Mouse (Mus musculus) hindbrain, postnatal 0 days (tissue): ENCODE measurements around the gene Hoxa2. TPM values are rescaled to one million over a fixed set of nuclear protein-coding genes. Genes with fewer than 3 reads are reported as not detected.

Experiments
- ATAC-seq: fragments of 200-750 bp; cut with Nextera tagmentation; 2 replicates; pipeline ENCODE4 v1.8.0; 2017; ENCODE audit warnings: mild to moderate bottlenecking, moderate TSS enrichment, moderate library complexity
- DNase-seq: peaks from one replicate; pipeline ENCODE4 v3.0.0-alpha.2; 2015; ENCODE audit warnings: low spot score
- H3K27ac ChIP-seq: fragments of 300-500 bp; sonication (generic); 2 replicates; pipeline ENCODE4 v1.5.1; 2014; ENCODE audit warnings: mild to moderate bottlenecking
- H3K27me3 ChIP-seq: fragments of 300-500 bp; sonication (generic); 2 replicates; pipeline ENCODE4 v1.6.1; 2014; ENCODE audit warnings: low read length, mixed read lengths; ENCODE audit not compliant: insufficient read depth
- H3K36me3 ChIP-seq: fragments of 300-500 bp; sonication (generic); 2 replicates; pipeline ENCODE4 v1.6.1; 2014; ENCODE audit warnings: low read length, mixed read lengths; ENCODE audit not compliant: insufficient read depth
- H3K4me1 ChIP-seq: fragments of 300-500 bp; sonication (generic); 2 replicates; pipeline ENCODE4 v1.6.1; 2014; ENCODE audit warnings: antibody characterized with exemption, low read length, mixed read lengths; ENCODE audit not compliant: insufficient read depth
- H3K4me2 ChIP-seq: fragments of 300-500 bp; sonication (generic); 2 replicates; pipeline ENCODE4 v1.6.1; 2014; ENCODE audit warnings: low read depth, mild to moderate bottlenecking, low read length, moderate library complexity, mixed read lengths
- H3K4me3 ChIP-seq: fragments of 300-500 bp; sonication (generic); 2 replicates; pipeline ENCODE4 v1.5.1; 2014; ENCODE audit warnings: low read length
- H3K9ac ChIP-seq: fragments of 300-500 bp; sonication (generic); replicated peaks from 2 replicates; pipeline ENCODE4 v1.6.1; 2014; ENCODE audit warnings: mild to moderate bottlenecking, low read length, moderate library complexity, mixed read lengths
- H3K9me3 ChIP-seq: fragments of 300-500 bp; sonication (generic); 2 replicates; pipeline ENCODE4 v1.6.1; 2016; ENCODE audit warnings: low read length, mixed read lengths
- CTCF ChIP-seq: IDR thresholded peaks from 2 replicates; pipeline ENCODE4 v1.5.1; 2016; ENCODE audit warnings: antibody characterized with exemption, control low read depth, low read depth
- WGBS: fragments of 180-500 bp; shearing (Covaris S2); extraction: QIAGEN DNeasy Blood & Tissue Kit; methylation state at CpG from one replicate; pipeline ENCODE4 v1.1.7; 2014; 5-methylcytosine and 5-hydroxymethylcytosine counted together
- polyA plus RNA-seq: library from polyadenylated mRNA; unstranded; fragments of >200 nt; fragmentation: Nextera tagmentation; extraction: Ambion mirVana; gene quantifications from 2 replicates; pipeline ENCODE4 v1.2.1, GENCODE M21; 2015
- total RNA-seq: library from RNA; depleted of rRNA; stranded (reverse); fragments of >200 nt; gene quantifications from 2 replicates; pipeline ENCODE4 v1.2.3, GENCODE M21; 2014

Hoxa2 gene
- total and polyA plus RNA-seq, 2 experiments from 2014 or later = 16.3 to 20.3 TPM

GRCm38 (mm10) chr6:52174968-52175751, 10.5 kb upstream of the Hoxa2 start:
- 1% methylated on average over 40 of the region's 41 CpGs for WGBS
- peak; percentile 49 for DNase-seq
- H3K9ac ChIP-seq = peak overlapping the region; percentile 60
- peak; percentile 8; the same call in 1 of the 2 replicates for ATAC-seq
- peaks cover 63% of the 10 kb centered on the region for H3K27me3 ChIP-seq
- peaks cover 6% of the 10 kb centered on the region; the same call in 1 of the 2 replicates for H3K4me1 ChIP-seq
- TF ChIP-seq CTCF = no peak
- H3K9me3 ChIP-seq = no peaks in the 10 kb centered on the region
- peak overlapping the region; percentile 41 for H3K4me3 ChIP-seq
- H3K4me2 ChIP-seq = peak overlapping the region; percentile 58
- H3K36me3 ChIP-seq = no peaks in the 10 kb centered on the region
- peak overlapping the region; percentile 92 for H3K27ac ChIP-seq

- no peak for TF ChIP-seq CTCF
- Histone ChIP-seq H3K4me3 (peak overlapping the region; percentile 41), H3K9ac (no peak overlapping the region), H3K27me3 (peaks cover 56% of the 10 kb centered on the region), H3K4me1 (peaks cover 10% of the 10 kb centered on the region; the same call in 1 of the 2 replicates), H3K4me2 (peak overlapping the region; percentile 58), H3K27ac (no peak overlapping the region), H3K9me3 (no peaks in the 10 kb centered on the region), H3K36me3 (no peaks in the 10 kb centered on the region)
- WGBS = 6% methylated on average over 4 of the region's 4 CpGs
- DNase-seq (no peak), ATAC-seq (no peak)
Observed at GRCm38 (mm10) chr6:52173648-52174047, 9.0 kb upstream of the Hoxa2 start.

- peaks cover 10% of the 10 kb centered on the region; the same call in 1 of the 2 replicates for H3K4me1 ChIP-seq
- H3K36me3 ChIP-seq = no peaks in the 10 kb centered on the region
- no peaks in the 10 kb centered on the region for H3K9me3 ChIP-seq
- DNase-seq = peak; percentile 94
- WGBS = under 1% methylated on average over 35 of the region's 35 CpGs
- H3K27ac ChIP-seq = peak overlapping the region; percentile 82
- H3K4me2 ChIP-seq = peak overlapping the region; percentile 58
- no peak for TF ChIP-seq CTCF
- peak overlapping the region; percentile 33; the same call in 1 of the 2 replicates for H3K9ac ChIP-seq
- peaks cover 58% of the 10 kb centered on the region for H3K27me3 ChIP-seq
- peak; percentile 93 for ATAC-seq
- H3K4me3 ChIP-seq = peak overlapping the region; percentile 41
Observed at GRCm38 (mm10) chr6:52172501-52172900, 7.9 kb upstream of the Hoxa2 start.

- Histone ChIP-seq H3K9ac (peak overlapping the region; percentile 33; the same call in 1 of the 2 replicates), H3K36me3 (no peaks in the 10 kb centered on the region), H3K4me2 (peak overlapping the region; percentile 58), H3K27ac (peak overlapping the region; percentile 82), H3K9me3 (no peaks in the 10 kb centered on the region), H3K27me3 (peaks cover 63% of the 10 kb centered on the region), H3K4me3 (peak overlapping the region; percentile 41), H3K4me1 (peaks cover 10% of the 10 kb centered on the region; the same call in 1 of the 2 replicates)
- TF ChIP-seq CTCF = no peak
- WGBS = 6% methylated on average over 7 of the region's 7 CpGs
- DNase-seq (no peak), ATAC-seq (no peak)
Observed at GRCm38 (mm10) chr6:52171938-52172337, 7.3 kb upstream of the Hoxa2 start.

GRCm38 (mm10) chr6:52171331-52171730, 6.7 kb upstream of the Hoxa2 start:
- DNase-seq = peak; percentile 36
- peaks cover 10% of the 10 kb centered on the region; the same call in 1 of the 2 replicates for H3K4me1 ChIP-seq
- peak overlapping the region; percentile 82 for H3K27ac ChIP-seq
- H3K9ac ChIP-seq = 0 out of 2 replicates have a peak overlapping the region, but pooled peaks have one; percentile 40
- H3K36me3 ChIP-seq = no peaks in the 10 kb centered on the region
- no peak overlapping the region for H3K4me3 ChIP-seq
- H3K4me2 ChIP-seq = 0 out of 2 replicates have a peak overlapping the region, but pooled peaks have one; percentile 93
- ATAC-seq = no peak
- 5% methylated on average over 4 of the region's 4 CpGs for WGBS
- TF ChIP-seq CTCF = no peak
- peaks cover 59% of the 10 kb centered on the region for H3K27me3 ChIP-seq
- no peaks in the 10 kb centered on the region for H3K9me3 ChIP-seq

GRCm38 (mm10) chr6:52170898-52171223, 6.2 kb upstream of the Hoxa2 start:
- TF ChIP-seq CTCF = no peak
- no peaks in the 10 kb centered on the region for H3K36me3 ChIP-seq
- no peak for ATAC-seq
- no peaks in the 10 kb centered on the region for H3K9me3 ChIP-seq
- peaks cover 10% of the 10 kb centered on the region; the same call in 1 of the 2 replicates for H3K4me1 ChIP-seq
- H3K4me2 ChIP-seq = peak overlapping the region; percentile 93
- peak overlapping the region; percentile 9; the same call in 1 of the 2 replicates for H3K4me3 ChIP-seq
- peak; percentile 18 for DNase-seq
- peak overlapping the region; percentile 40 for H3K9ac ChIP-seq
- peaks cover 56% of the 10 kb centered on the region for H3K27me3 ChIP-seq
- WGBS = 11% methylated on average over 5 of the region's 5 CpGs
- H3K27ac ChIP-seq = peak overlapping the region; percentile 82
